Mouse (Mus musculus) CD4-positive, CD25-positive, alpha-beta regulatory T cell, adult 4 months (primary cell): Measurements from ENCODE around the gene Ctla2a. TPM values are rescaled to one million over a fixed set of nuclear protein-coding genes. Genes with fewer than 3 reads are reported as not detected.
"Not testable (repeated sequence)": the region's sequence is repeated elsewhere in the genome, so short reads cannot be mapped to it uniquely, and the experiment has no call there.

Experiments used
- ATAC-seq: one replicate; pipeline ENCODE4 v1.8.0; 2017
- polyA plus RNA-seq, 2 experiments: library from polyadenylated mRNA; unstranded; fragments of 100-300 nt; shearing (Covaris generic); gene quantifications; one replicate each; pipeline ENCODE4 v1.2.1; 2017

Gene Ctla2a
- 10 to 100 TPM; 25.4 to 33.4 TPM for polyA plus RNA-seq

DNA sequence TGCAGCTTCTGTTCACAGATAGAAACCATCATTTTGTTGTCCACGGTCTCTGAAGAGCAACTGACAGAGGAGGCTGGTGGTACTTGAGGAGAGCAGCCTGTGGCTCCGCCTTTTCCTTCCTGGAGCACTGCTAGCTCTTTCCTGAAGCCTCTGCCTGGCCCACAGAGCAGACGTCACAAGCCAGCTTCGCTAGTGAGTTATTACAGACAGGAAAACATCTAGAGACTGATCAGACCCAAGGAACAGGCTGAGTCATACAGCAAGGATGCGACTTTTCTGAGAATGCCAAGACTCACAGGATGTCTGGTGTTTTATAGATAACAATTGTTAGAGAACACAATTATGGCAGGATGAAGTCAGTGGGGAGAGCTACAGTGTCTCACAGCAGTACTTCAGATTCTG lies at the start of gene Ctla2a, which contains the start of gene Gm49391:
Ctla2a (minus strand) TSS at position 126 of the 402 bp plus-strand sequence.
Gm49391 (minus strand) TSS at position 72 of the 402 bp plus-strand sequence.
- peak; percentile 98 for ATAC-seq

DNA sequence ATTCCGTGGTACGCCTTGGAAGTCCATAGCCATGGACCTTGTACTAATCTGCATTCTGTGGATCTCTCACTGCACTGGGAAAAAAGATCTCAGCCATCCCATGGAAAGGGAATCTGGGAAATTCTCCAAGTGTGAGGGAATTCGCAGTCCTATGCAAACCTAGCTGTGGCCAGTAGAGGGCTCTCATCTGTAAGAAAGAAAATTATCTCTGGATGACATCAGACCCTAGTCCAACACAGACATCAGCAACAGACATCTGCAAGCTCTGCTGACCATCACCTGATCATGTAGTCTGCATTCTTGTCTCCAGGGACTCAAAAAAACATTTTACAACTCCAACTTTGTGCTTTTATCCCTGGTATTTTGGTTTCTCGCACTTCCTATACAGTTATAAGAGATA lies 35.9 kb upstream of the Ctla2a start:
- not testable (repeated sequence) for ATAC-seq

DNA sequence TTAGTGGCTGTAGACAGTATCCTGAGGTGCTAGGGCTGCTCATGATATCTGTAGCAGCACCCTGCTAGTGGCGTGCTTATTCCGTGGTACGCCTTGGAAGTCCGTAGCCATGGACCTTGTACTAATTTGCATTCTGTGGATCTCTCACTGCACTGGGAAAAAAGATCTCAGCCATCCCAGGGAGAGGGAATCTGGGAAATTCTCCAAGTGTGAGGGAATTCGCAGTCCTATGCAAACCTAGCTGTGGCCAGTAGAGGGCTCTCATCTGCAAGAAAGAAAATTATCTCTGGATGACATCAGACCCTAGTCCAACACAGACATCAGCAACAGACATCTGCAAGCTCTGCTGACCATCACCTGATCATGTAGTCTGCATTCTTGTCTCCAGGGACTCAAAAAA lies 27.6 kb upstream of the Ctla2a start:
- not testable (repeated sequence) for ATAC-seq

DNA sequence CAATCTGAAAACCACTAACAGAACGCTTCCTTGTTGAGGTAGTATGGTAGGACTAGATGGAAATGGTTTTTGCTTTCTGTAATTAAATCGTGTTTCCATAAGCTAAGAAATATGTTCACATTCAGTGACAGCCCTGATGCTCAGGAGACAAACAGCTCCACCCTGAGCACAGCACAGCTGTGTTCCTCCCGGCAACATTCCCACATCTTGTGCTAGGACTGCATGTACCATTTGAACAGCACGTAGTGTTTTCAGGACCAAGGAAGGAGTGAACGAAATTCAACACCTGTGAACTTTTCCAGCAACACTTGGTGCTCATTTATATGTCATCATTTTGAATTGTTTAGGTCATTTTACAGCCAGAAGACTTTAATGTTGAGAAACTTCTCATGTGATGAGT lies 25.3 kb upstream of the Ctla2a start:
- no peak for ATAC-seq

DNA sequence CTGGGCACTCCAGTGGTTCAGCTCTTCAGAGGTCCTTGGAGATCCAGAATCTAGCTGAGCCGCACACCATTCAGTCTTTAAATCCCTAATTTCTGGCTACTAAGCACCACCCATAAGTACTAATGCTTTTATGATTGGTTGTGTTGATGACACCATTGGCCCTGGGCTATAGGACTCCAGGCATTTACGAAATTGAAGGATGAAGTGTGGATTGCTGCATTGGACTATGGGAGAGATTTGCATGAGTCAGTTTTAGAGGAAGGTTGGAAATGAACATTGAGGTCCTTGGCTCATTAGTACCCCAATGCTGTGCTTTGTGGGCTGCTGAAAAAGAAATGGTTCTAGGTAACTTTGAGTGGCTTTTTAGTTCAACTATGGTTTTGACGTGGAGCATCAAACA lies 5.5 kb upstream of the Ctla2a start, which contains the start of gene Tpbpa:
Tpbpa (minus strand) TSS at position 101 of the 400 bp plus-strand sequence.
- ATAC-seq: not testable (repeated sequence)

DNA sequence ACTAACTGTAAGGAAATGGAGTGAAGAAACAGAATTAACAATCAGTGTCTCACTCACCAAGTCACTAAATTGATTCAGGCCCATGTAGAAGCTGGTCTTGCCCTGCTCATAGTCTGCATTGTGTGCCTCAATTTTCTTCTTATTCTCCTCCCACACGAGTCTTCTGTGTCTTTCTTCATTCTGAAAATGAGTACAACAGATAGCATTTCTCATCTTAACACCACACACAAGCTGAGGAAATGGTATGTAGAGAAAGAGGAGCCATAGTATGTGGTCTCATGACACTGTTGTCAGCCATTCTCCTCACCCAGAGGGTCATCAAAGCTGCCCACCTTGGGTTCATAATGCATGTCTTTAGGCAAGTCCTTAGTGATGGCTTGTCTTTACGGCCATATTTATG lies 935 bp downstream of the Ctla2a start, which contains the start of gene Gm49393:
Gm49393 (minus strand) TSS at position 101 of the 400 bp plus-strand sequence.
- ATAC-seq: not testable (repeated sequence)

DNA sequence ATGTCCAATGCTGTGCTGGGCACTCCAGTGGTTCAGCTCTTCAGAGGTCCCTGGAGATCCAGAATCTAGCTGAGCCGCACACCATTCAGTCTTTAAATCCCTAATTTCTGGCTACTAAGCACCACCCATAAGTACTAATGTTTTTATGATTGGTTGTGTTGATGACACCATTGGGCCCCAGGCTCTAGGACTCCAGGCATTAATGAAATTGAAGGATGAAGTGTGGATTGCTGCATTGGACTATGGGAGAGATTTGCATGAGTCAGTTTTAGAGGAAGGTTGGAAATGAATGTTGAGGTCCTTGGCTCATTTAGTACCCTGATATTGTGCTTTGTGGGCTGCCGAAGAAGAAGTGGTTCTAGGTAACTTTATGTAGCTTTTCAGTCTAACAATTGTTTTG lies 31.6 kb downstream of the Ctla2a start, which contains the start of gene Tpbpb:
Tpbpb (minus strand) TSS at position 101 of the 400 bp plus-strand sequence.
- ATAC-seq: not testable (repeated sequence)

DNA sequence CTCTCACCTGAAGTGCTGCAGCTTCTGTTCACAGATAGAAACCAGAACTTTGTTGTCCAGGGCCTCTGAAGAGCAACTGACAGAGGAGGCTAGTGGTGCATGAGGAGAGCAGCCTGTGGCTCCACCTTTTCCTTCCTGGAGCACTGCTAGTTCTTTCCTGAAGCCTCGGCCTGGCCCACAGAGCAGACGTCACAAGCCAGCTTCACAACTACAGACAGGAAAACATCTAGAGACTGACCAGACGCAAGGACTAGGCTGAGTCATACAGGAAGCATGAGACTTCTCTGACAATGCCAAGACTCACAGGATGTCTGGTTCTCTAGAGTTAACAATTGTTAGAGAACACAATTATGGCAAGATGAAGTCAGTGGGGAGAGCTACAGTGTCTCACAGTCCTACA lies 39.1 kb downstream of the Ctla2a start, which contains the start of gene Ctla2b:
Ctla2b (minus strand) TSS at position 120 of the 400 bp plus-strand sequence.
- ATAC-seq: peak; percentile 94

DNA sequence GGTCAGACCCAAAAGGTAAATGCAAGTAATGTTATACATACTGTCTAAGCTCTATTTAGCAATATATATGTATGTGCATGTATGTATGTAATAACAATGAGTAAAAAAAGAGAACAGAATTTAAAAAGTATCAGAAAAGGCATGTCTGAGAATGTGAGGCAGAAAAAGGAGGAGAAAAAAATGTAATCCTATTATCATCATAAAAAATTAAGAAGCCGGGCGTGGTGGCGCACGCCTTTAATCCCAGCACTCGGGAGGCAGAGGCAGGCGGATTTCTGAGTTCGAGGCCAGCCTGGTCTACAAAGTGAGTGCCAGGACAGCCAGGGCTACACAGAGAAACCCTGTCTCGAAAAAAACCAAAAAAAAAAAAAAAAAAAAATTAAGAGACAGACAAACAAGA lies 39.6 kb downstream of the Ctla2a start, which contains the start of gene Gm49392:
Gm49392 (minus strand) TSS at position 101 of the 400 bp plus-strand sequence.
- not testable (repeated sequence) for ATAC-seq

DNA sequence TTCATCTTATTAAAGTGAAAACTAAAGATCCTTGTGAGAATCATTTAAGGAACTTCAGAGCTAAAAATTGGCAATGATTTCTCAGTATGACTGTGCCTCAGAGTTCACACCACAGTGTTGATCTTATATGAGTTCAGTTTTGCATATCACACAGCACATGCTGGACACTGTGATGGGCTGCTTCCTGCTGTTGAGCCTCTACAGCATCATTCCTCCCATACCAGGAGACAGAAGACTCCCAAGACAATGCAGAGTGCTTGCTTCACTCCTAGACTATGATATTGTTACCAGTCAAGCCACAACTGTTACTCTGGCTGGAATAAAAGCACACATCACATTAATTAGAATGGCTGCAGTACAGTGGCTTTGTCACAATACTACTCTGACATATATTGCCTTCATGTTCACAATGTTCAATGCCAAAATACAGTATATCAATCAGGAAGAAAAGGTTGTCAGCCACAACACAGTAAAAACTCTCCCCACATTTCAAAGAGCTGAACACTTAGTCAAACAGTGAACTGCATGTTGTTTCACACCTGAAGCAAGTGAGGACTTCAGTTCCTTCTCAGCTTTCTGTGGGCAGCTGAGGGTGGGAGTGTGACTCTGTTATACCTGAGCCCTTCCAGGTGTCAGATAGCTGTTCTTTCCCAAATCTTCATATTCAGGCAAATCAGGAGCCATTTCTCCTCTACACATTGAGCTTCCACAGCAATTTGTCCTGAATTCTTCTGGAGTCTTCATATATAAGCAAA lies 40.8 kb downstream of the Ctla2a start:
- ATAC-seq: no peak

DNA sequence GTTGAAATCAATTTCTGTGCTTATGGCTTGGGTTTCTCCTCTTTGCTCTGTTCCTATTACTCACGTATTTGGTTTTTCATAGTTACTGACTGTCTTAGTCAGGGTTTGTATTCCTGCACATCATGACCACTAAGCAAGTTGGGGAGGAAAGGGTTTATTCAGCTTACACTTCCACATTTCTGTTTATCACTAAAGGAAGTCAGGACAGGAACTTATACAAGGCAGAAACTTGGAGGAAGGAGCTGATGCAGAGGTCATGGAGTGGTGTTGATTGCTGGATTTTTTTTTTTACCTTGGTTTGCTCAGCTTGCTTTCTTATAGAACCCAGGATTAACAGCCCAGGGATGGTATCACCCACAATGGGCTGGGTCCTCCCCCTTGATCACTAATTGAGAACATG lies 44.1 kb downstream of the Ctla2a start:
- ATAC-seq: no peak

Other genes starting within 250 kb of the Ctla2a start
- gene BC051665, start 150.3 kb downstream of the Ctla2a start, polyA plus RNA-seq: not detected
- gene Ctsll3, start 133.8 kb downstream of the Ctla2a start, polyA plus RNA-seq: not detected
- 1 to 10 TPM; 1.2 to 1.6 TPM for gene 4930486L24Rik, start 72.2 kb downstream of the Ctla2a start, polyA plus RNA-seq
- not detected for gene Gm49392, start 39.7 kb downstream of the Ctla2a start, polyA plus RNA-seq
- 1 to 10 TPM; 7.5 to 8.0 TPM for gene Ctla2b, start 39.2 kb downstream of the Ctla2a start, polyA plus RNA-seq
- not detected for gene Tpbpb, start 31.7 kb downstream of the Ctla2a start, polyA plus RNA-seq
- gene Gm49393, start 1.0 kb downstream of the Ctla2a start, polyA plus RNA-seq: not detected
- gene Gm49391, start 54 bp downstream of the Ctla2a start, polyA plus RNA-seq: not detected
- not detected for gene Tpbpa, start 5.4 kb upstream of the Ctla2a start, polyA plus RNA-seq
- not detected for gene Ctsj, start 69.3 kb upstream of the Ctla2a start, polyA plus RNA-seq
- gene Ctsq, start 104.0 kb upstream of the Ctla2a start, polyA plus RNA-seq: not detected
- gene Ctsr, start 227.6 kb upstream of the Ctla2a start, polyA plus RNA-seq: not detected